ENCODE assay signal across 20 mouse cellular contexts in the genomic region with DNA sequence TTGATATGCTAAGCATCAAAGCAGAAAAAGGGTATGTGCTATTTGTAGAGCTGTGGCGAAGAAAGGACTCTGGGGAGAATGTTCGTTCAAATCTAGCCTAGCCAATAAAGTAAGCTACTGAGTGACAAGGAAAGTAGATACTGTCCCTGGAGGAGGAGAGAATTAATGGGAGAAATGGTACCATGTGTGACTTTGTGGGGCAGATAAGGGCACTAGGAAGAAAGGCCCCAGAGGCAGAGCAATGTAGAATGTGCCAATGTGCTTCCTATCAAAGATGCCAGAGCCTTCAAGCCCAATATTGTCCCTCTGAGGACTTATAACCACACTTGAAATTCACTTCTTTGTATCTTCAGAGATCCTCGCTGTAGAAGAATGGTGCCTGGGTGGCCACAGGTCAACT.
"Had no signal": no experiment of that assay in that cellular context is flagged by ENCODE, and none has a peak within 500 bp of the region (broad histone marks: within the 10 kb centered on the region; RNA-seq: fewer than 3 reads in every experiment).

No protein-coding gene starts in this region.

- H3K4me1 ChIP-seq: intestine, embryonic 15.5 days had no signal

- H3K9me3 ChIP-seq: intestine, embryonic 15.5 days; kidney, embryonic 15.5 days; limb, embryonic 12.5 days; limb, embryonic 15.5 days; midbrain, embryonic 10.5 days; midbrain, embryonic 13.5 days; neural tube, embryonic 13.5 days had no signal

- ATAC-seq: intestine, embryonic 15.5 days; midbrain, embryonic 13.5 days; midbrain, embryonic 16.5 days had no signal

- DNase-seq: kidney, adult 11 months; kidney, adult 8-10 months; kidney, postnatal 10 days; kidney, postnatal 36 days; left cerebral cortex, postnatal 4 days; lung, adult 2 months; lung, postnatal 14 days; lung, postnatal 4 days; retina, postnatal 1 day; thymus, adult 18-20 months; thymus, postnatal 36 days had no signal

- H3K4me2 ChIP-seq: intestine, embryonic 15.5 days; kidney, embryonic 15.5 days; limb, embryonic 12.5 days; limb, embryonic 15.5 days; midbrain, embryonic 13.5 days; neural tube, embryonic 13.5 days had no signal

- H3K4me3 ChIP-seq: intestine, embryonic 15.5 days; kidney, embryonic 15.5 days; limb, embryonic 12.5 days; limb, embryonic 15.5 days; midbrain, embryonic 10.5 days; midbrain, embryonic 13.5 days; myocyte; neural tube, embryonic 13.5 days had no signal

- H3K27me3 ChIP-seq: intestine, embryonic 15.5 days; kidney, embryonic 15.5 days; limb, embryonic 15.5 days had no signal

- H3K9ac ChIP-seq: intestine, embryonic 15.5 days; kidney, embryonic 15.5 days; limb, embryonic 12.5 days; limb, embryonic 15.5 days; midbrain, embryonic 13.5 days; neural tube, embryonic 13.5 days had no signal

- H3K27ac ChIP-seq: intestine, embryonic 15.5 days; kidney, embryonic 15.5 days; limb, embryonic 12.5 days; limb, embryonic 15.5 days; midbrain, embryonic 10.5 days; midbrain, embryonic 13.5 days; neural tube, embryonic 13.5 days had no signal

- H3K36me3 ChIP-seq: intestine, embryonic 15.5 days; kidney, embryonic 15.5 days; limb, embryonic 12.5 days; limb, embryonic 15.5 days; neural tube, embryonic 13.5 days had no signal
